Mouse (Mus musculus): Measurements from ENCODE around the gene Ubtf.

DNA sequence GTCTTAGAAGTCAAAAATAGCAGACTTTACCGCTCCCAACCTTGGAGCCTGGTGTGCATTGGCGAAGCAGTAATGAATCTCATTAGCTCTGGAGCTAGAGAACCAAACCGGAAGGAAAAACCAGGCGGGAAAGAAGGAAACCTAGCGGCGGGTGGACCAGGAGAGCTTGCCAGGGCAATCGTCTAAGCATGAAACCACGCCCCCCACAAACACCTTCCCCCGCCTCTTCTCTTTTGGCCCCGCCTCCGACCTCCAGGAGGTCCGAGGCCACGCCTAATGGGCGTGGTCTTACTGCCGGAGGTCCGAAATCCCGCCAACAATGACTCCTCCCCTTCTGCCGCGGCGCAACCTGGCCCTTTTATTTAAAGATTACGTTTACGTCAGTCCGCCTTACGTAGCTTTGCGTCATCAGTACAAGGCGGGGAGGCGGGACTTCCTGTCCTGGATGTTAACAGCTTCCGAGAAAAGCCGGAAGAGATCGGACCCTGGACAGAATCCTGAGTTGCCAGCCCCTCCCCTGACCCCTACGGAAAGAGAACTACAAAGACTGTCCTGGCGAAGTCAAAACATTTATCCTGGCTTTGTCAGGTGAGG is 34.9 kb downstream of the Ubtf start, which contains the start of gene Tmub2:
- peak; percentile 64 for TF ChIP-seq POLR2A (IDR thresholded peaks at IDR 0.05; ENCODE audit: insufficient read depth, low read depth, low read length)
- TF ChIP-seq CTCF (IDR thresholded peaks at IDR 0.05) = peak; percentile 36; the same call in 1 of the 2 replicates
- no peak; the same call in 1 of the 2 replicates for TF ChIP-seq EP300 (IDR thresholded peaks at IDR 0.05; ENCODE audit: insufficient read depth, low read depth, low read length)
